Mouse (Mus musculus): Measurements from ENCODE around the gene Gosr1.

DNA sequence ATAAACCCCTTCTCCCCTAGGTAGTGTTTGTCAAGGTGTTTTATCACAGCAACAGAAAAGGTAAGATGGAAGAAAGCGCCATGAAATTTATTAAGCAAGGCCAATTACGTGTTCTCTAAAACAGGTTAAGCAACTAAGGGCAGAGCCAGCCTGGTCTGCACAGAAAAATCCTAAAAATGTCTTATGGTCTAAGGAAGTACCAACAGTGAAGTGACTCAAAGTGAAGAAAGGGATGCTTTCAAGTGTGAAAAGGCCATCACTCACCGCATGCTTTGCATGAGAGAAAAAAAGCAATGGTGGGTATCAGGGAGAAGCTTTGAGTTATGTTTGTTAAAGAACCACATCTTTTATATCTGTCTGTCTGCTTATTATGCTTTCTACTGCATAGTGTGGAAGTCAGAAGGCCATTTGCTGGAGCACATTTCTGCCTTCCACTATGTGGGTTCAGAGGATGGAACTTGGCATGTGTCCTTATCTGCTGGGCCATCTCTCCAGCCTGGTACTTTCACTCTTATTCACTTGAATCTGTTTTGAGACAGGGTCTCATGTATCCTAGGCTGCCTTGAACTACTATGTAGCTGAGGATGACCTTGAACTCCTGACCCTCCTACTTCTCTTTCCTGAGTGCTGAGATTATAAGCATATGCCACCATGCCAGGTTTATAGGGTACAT lies 43.8 kb upstream of the Gosr1 start:
- TF ChIP-seq CTCF (IDR thresholded peaks at IDR 0.05; ENCODE audit: extremely low read depth, insufficient read depth, low read length) = no peak
- TF ChIP-seq POLR2A (IDR thresholded peaks at IDR 0.05; ENCODE audit: extremely low read depth, insufficient read depth, low read length) = no peak

All from cortical plate, adult 2 months (tissue).